Mouse (Mus musculus) forebrain, embryonic 16.5 days (tissue): Measurements from ENCODE around the gene Tmem217. TPM values are rescaled to one million over a fixed set of nuclear protein-coding genes. Genes with fewer than 3 reads are reported as not detected.

Experiments used
- ATAC-seq: fragments of 200-750 bp; cut with Nextera tagmentation; 2 replicates; pipeline ENCODE4 v1.8.0; 2017; ENCODE audit warnings: mild to moderate bottlenecking, moderate library complexity
- H3K27ac ChIP-seq: fragments of 300-500 bp; sonication (generic); 2 replicates; pipeline ENCODE4 v1.5.1; 2014; ENCODE audit warnings: low read length, control low read depth
- H3K27me3 ChIP-seq: fragments of 300-500 bp; sonication (generic); replicated peaks from 2 replicates; pipeline ENCODE4 v1.6.1; 2014; ENCODE audit warnings: low read length; ENCODE audit not compliant: control insufficient read depth, insufficient read depth
- H3K36me3 ChIP-seq: fragments of 300-500 bp; sonication (generic); 2 replicates; pipeline ENCODE4 v1.6.1; 2014; ENCODE audit not compliant: control insufficient read depth, insufficient read depth
- H3K4me1 ChIP-seq: fragments of 300-500 bp; sonication (generic); replicated peaks from 2 replicates; pipeline ENCODE4 v1.6.1; 2014; ENCODE audit warnings: low read length; ENCODE audit not compliant: control insufficient read depth, insufficient read depth
- H3K4me2 ChIP-seq: fragments of 300-500 bp; sonication (generic); 2 replicates; pipeline ENCODE4 v1.6.1; 2014; ENCODE audit warnings: mild to moderate bottlenecking, low read length, control low read depth
- H3K4me3 ChIP-seq: fragments of 300-500 bp; sonication (generic); replicated peaks from 2 replicates; pipeline ENCODE4 v1.5.1; 2014; ENCODE audit warnings: mild to moderate bottlenecking, low read length, control low read depth
- H3K9ac ChIP-seq: fragments of 300-500 bp; sonication (generic); replicated peaks from 2 replicates; pipeline ENCODE4 v1.6.1; 2014; ENCODE audit warnings: low read depth, low read length, control low read depth
- H3K9me3 ChIP-seq: fragments of 300-500 bp; sonication (generic); 2 replicates; pipeline ENCODE4 v1.6.1; 2016; ENCODE audit warnings: low read length; ENCODE audit not compliant: control insufficient read depth
- WGBS: fragments of 180-500 bp; shearing (Covaris S2); extraction: QIAGEN DNeasy Blood & Tissue Kit; methylation state at CpG from one replicate; pipeline ENCODE4 v1.1.7; 2014; 5-methylcytosine and 5-hydroxymethylcytosine counted together
- polyA plus RNA-seq: library from polyadenylated mRNA; unstranded; fragments of >200 nt; fragmentation: Nextera tagmentation; extraction: Ambion mirVana; gene quantifications from 2 replicates; pipeline ENCODE4 v1.2.1, GENCODE M21; 2015

The Tmem217 gene
- polyA plus RNA-seq, 1 experiment from 2014 or later = 1.1 TPM

DNA sequence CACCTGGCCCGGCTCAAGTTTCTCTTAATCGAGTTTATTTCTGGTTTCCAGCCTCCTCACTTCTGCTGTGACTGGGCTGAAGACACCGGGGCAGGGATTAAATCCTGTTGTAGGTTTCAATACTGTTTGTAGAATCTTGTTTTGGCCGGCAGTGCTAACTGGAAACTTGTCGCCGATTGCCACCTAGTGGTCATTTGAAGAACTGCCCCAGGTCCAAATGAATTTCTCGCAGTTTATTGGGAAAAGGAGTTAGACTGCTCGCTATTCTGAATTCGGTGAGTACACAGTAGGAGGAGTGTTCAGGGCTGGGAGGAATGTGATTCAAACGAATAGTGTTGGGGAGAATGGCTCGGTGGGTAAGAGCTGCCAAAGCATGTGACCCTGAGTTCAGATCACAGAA is 37.8 kb downstream of the Tmem217 start:
- H3K9me3 ChIP-seq = no peaks in the 10 kb centered on the region
- no peak overlapping the region for H3K27ac ChIP-seq
- 1% methylated on average over 11 of the region's 11 CpGs for WGBS
- no peak overlapping the region for H3K4me3 ChIP-seq
- H3K9ac ChIP-seq = no peak overlapping the region
- no peaks in the 10 kb centered on the region for H3K36me3 ChIP-seq
- H3K4me1 ChIP-seq = no peaks in the 10 kb centered on the region
- ATAC-seq = 0 out of 2 replicates have a peak, but pooled peaks have one; percentile 38
- no peak overlapping the region for H3K4me2 ChIP-seq
- no peaks in the 10 kb centered on the region for H3K27me3 ChIP-seq

DNA sequence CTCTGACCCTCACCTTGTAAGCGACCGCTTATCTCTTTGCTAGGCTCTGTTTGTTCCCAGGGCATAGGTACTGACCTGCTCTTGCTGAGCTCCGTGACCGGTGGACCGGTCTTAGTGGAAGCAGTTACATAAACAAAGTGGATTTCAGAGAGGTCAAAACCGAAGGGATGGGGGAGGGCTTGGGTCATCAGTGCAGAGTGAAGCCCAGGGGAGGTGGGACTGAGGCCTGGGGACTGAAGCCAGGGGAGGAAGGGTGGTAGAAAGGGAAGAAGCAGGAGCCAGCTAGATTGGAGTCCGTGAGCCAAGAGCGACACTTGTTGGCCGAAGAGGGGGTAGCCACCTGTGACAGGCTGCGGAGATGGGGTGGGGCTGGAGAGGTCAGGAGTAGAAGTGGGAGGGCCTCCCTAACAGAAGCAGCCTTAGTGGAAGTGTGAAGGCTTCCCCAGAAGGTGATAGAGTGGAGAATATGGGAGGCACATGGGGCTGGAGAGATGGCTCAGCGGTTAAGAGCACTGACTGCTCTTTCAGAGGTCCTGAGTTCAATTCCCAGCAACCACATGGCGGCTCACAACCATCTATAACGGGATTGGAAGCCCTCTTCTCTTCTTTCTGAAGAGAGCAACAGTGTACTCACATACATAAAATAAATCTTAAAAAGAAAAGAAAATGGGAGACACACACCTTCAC is 39.0 kb downstream of the Tmem217 start:
- Histone ChIP-seq H3K4me2 (no peak overlapping the region), H3K9ac (no peak overlapping the region), H3K27me3 (no peaks in the 10 kb centered on the region), H3K36me3 (no peaks in the 10 kb centered on the region), H3K27ac (no peak overlapping the region), H3K4me1 (no peaks in the 10 kb centered on the region), H3K4me3 (no peak overlapping the region), H3K9me3 (no peaks in the 10 kb centered on the region)
- 0 out of 2 replicates have a peak, but pooled peaks have one; percentile 36 for ATAC-seq
- 47% methylated on average over 13 of the region's 13 CpGs for WGBS

DNA sequence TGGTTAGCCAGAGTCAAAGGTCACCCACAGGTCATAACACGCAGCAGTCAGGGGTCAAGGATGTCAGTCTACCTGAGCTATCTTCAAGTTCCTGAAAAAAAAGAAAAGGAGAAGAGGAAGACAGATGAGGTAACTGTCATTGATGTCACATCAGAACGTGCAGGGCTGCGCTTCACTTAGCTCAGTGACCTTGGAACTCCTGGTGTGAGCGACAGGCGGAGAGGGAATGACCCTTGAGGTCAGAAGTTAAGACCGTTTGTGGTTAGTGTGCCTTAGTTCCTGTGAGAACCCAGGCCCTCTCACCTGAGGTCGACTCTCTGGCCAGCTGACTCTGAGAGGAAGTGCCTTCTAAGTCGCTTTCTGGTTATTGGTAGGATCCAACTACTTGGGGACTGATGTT is 41.5 kb downstream of the Tmem217 start:
- ATAC-seq = no peak
- H3K27me3 ChIP-seq = no peaks in the 10 kb centered on the region
- H3K4me2 ChIP-seq = no peak overlapping the region
- H3K4me1 ChIP-seq = no peaks in the 10 kb centered on the region
- H3K27ac ChIP-seq = no peak overlapping the region
- H3K4me3 ChIP-seq = no peak overlapping the region
- no peaks in the 10 kb centered on the region for H3K36me3 ChIP-seq
- H3K9ac ChIP-seq = no peak overlapping the region
- H3K9me3 ChIP-seq = no peaks in the 10 kb centered on the region
- WGBS = 76% methylated on average over 8 of the region's 8 CpGs

DNA sequence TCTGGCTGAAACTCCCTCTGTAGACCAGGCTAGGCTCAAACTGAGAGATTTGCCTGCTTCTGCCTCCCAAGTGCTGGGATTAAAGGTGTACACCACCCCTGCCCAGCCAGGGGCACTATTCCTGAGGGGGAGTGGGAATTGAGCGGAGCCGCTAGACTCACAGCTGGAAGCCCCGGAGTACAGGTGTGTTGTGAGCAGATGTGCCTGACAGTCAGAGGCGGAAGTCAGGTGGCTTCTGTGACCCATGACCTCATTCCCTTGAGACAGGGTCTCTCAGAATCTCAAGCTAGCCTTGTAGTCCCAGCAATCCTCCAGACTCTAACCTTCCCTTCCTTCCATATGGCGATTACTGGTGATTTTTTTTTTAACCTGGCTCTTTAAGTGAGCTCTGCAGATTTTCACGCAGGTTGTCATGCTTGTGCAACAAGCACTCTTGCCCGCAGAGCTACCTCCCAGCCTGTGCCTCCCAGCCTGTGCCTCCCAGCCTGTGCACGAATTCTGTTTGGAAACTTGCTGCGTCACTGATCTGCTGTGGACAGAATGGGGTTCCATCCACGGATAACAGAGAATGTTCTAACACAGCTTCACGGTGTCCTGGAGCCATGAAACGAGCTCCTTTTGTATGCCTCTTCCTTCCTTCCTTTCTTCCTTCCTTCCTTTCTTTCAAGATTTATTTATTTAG is 43.1 kb downstream of the Tmem217 start:
- Histone ChIP-seq H3K4me1 (no peaks in the 10 kb centered on the region), H3K4me2 (no peak overlapping the region), H3K36me3 (no peaks in the 10 kb centered on the region), H3K4me3 (no peak overlapping the region), H3K27ac (no peak overlapping the region), H3K9ac (no peak overlapping the region), H3K27me3 (no peaks in the 10 kb centered on the region), H3K9me3 (no peaks in the 10 kb centered on the region)
- no peak for ATAC-seq
- 78% methylated on average over 12 of the region's 12 CpGs for WGBS

DNA sequence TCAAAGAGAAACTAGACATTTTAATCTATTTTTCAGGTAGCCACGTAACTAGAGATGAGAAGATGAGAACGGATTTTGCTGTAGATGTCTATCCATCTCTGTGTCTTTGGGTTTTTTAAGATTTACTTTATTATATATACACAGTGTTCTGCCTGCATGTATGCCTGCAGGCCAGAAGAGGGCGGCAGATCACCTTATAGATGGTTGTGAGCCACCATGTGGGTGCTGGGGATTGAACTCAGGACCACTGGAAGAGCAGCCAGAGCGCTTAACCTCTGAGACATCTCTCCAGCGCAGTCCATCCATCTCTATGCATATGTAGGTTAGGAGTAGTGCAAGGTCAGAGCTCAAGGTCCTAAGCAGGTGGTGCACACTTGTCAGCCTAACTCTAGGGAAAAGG is 48.5 kb downstream of the Tmem217 start:
- Histone ChIP-seq H3K4me1 (no peaks in the 10 kb centered on the region), H3K36me3 (no peaks in the 10 kb centered on the region), H3K27me3 (no peaks in the 10 kb centered on the region), H3K4me2 (no peak overlapping the region), H3K27ac (no peak overlapping the region), H3K9me3 (no peaks in the 10 kb centered on the region; the same call in 1 of the 2 replicates), H3K9ac (no peak overlapping the region), H3K4me3 (no peak overlapping the region)
- no peak for ATAC-seq
- WGBS = 79% methylated on average over 5 of the region's 5 CpGs

DNA sequence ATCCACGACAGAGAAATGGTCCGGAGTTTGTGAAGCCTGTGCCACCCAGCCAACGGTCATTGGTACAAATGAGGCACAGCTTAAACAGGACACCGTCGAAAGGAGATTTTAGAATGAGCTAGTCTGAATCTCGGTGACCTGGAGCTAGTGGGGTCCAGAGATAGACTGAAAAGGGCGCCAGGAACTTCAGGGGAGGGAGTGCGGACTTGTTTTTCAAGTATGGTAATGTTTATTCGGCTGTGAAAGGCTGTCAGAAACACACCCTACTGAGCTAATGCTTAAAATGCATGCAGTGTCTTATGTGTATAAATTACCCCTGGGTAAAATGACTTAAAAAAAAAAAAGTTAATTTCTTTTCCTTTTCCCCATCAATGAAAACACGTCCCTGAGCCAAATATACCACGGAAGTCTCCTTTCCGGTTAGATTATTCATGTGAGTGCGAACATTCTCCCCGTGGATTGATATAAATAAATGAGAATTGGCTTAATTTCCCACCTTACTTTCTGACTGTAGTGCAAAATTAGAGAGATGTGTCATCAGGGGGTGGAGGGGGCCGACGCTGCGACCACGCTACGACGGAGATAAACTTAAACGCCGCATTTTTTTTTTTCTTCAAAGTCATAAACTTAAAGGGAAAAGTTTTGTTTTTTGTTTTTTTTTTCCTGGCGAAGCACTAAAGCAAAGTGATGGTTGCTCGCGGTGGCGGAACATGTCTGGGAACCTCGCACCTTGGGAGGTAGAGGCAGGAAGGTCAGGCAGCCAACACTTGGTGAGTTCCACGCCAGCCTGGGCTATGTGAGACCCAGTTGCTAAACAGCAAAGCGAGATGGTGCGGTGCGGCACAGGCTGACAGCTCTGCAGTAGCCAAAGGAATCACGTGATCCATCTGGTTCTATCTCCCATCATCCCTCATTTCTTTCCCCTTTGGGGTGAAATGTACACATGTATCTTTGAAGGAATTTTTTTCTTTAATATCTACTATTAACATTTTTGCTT is 49.2 kb downstream of the Tmem217 start:
- WGBS = 19% methylated on average over 32 of the region's 32 CpGs
- no peak overlapping the region for H3K4me2 ChIP-seq
- no peaks in the 10 kb centered on the region; the same call in 1 of the 2 replicates for H3K9me3 ChIP-seq
- H3K4me1 ChIP-seq = no peaks in the 10 kb centered on the region
- H3K36me3 ChIP-seq = no peaks in the 10 kb centered on the region
- no peak for ATAC-seq
- H3K27ac ChIP-seq = no peak overlapping the region
- no peak overlapping the region for H3K4me3 ChIP-seq
- H3K9ac ChIP-seq = no peak overlapping the region
- H3K27me3 ChIP-seq = no peaks in the 10 kb centered on the region

DNA sequence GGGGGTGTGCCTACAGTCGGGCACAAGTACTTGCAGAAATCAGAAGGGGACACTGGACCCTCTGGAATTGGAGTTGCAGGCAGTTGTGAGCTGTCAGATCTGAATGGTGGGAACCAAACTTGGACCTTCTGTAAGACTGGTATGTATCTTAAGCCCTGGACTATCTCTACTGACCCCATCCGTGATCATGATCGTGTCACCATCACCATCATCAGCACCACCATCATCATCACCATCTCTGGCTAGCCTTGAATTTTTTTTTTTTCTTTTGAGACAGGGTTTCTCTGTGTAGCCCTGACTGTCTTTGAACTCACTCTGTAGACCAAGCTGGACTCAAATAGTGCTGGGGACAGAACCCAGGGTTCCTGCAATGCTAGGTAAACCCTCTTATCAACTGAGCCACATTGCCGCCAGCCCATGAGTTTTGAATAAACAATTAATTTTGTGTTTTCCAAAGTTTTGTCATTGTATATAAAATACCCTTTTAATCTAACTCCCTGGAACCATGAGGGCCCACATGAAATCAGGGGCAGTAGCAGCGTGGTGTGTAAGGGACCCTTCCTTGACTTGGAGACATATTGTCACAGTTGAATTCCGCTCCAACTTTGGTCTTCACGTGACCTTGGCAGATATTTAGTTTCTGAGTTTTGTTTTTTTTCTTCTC is 50.0 kb downstream of the Tmem217 start:
- Histone ChIP-seq H3K27me3 (no peaks in the 10 kb centered on the region), H3K9ac (no peak overlapping the region), H3K9me3 (no peaks in the 10 kb centered on the region; the same call in 1 of the 2 replicates), H3K27ac (no peak overlapping the region), H3K4me3 (no peak overlapping the region), H3K4me1 (no peaks in the 10 kb centered on the region), H3K36me3 (no peaks in the 10 kb centered on the region), H3K4me2 (no peak overlapping the region)
- 81% methylated on average over 7 of the region's 7 CpGs for WGBS
- ATAC-seq = no peak

DNA sequence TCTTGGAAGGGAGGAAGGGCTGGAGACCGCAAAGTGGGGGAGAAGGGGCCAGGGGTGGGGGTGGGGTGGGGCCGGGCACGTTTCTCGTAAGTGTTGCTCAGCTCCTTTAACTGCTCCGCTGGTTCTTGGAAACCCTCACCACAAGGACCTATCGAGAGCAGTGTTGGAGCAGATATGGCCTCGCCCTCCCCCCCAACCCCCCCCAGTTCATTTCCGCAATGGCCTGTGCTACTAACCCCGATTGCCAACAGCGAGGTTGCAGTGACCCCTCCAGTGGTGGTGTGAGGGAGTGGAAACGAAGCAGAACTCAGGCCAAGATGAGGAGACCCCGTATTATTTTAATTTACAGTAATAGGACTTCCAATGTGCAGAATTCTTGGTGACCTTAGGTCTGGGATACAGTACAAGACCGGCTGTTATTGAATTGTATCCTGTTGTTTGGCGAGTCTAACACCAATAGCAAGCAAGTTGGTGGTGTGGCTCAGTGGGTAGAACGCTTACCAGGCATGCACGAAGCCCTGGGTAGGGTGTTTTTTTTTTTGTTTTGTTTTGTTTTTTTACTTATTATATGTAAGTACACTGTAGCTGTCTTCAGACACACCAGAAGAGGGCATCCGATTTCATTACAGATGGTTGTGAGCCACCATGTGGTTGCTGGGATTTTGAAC is 51.2 kb downstream of the Tmem217 start:
- Histone ChIP-seq H3K27me3 (no peaks in the 10 kb centered on the region), H3K4me1 (no peaks in the 10 kb centered on the region), H3K9ac (no peak overlapping the region), H3K4me3 (no peak overlapping the region), H3K27ac (no peak overlapping the region), H3K4me2 (no peak overlapping the region), H3K36me3 (no peaks in the 10 kb centered on the region), H3K9me3 (no peaks in the 10 kb centered on the region; the same call in 1 of the 2 replicates)
- WGBS = 80% methylated on average over 17 of the region's 17 CpGs
- ATAC-seq = no peak
